Mouse (Mus musculus): ENCODE measurements around the gene Tesk1.

Gene Tesk1

GRCm38 (mm10) chr4:43418973-43419656, 22.6 kb upstream of the Tesk1 start:
- in situ Hi-C loops (cut with MboI, MseI): loop anchor here (5.0 kb wide), 1 partner anchor 157 kb away; no protein-coding TSS in a partner anchor

GRCm38 (mm10) chr4:43419801-43420281, 21.9 kb upstream of the Tesk1 start:
- in situ Hi-C loops (cut with MboI, MseI): loop anchor here (5.0 to 10.0 kb wide), 3 partner anchors 158 to 375 kb away; partner anchors contain the start of genes Fam214b, Hint2 and Spag8

DNA sequence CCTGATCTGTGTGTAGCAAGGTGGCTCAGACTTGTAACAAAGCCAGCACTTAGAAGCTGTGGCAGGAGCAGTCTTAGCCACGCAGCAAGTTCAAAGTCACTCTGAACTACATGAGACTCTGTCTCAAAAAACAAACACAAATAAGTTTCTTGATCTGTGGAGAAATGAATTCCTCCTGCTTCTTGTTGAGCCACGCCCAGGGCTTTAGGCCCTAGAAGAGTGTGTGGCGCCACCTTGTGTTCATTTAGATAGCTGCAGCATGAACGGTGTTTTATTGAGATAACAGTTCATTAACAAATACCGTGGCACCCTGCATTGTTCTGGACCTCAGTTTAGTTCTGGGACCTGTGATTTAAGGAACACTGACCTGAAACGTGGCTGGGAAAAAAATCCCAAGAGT, 21.4 kb upstream of the Tesk1 start:
- in situ Hi-C loops (cut with MboI, MseI): loop anchor here (10.0 kb wide), 2 partner anchors 234 to 376 kb away; partner anchors contain the start of genes Fam214b, Hint2 and Spag8

DNA sequence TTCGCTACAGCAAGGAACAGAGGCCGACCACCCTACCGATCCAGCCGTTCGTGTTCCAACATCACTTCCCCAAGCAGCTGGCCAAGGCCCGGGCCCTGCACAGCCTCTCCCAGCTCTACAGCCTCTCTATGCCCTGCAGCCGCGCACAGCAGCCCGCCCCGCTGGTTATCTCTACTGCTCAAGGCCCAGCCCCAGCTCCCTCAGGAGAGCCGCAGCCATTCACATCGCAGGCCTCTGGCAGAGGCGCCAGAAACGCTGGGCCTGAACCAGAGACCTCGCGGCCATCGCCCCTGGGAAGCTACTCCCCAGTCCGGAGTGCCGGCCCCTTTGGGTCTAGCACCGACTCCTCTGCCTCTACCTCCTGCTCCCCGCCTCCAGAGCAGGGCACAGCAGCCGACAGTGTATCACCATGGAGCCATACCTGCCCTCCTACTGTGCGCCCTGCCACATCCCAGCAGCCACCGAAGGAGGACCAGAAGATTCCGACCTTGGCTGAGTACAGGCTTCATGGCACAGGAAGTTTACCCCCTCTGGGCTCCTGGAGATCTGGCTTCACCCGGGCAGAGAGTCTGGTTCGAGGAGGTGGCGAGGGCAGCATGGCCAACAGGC, 20.0 kb upstream of the Tesk1 start:
- in situ Hi-C loops (cut with MboI, MseI): loop anchor here (10.0 kb wide), 2 partner anchors 233 to 377 kb away; partner anchors contain the start of genes Fam214b, Hint2 and Spag8

- in situ Hi-C loops (cut with MboI, MseI): loop anchor here (10.0 kb wide), 2 partner anchors 231 to 379 kb away; partner anchors contain the start of genes Fam214b, Hint2 and Spag8
These were observed 18.3 kb upstream of the Tesk1 start for GRCm38 (mm10) chr4:43423267-43423934.

GRCm38 (mm10) chr4:43424072-43424471, 17.7 kb upstream of the Tesk1 start:
- in situ Hi-C loops (cut with MboI, MseI): loop anchor here (10.0 kb wide), 2 partner anchors 231 to 379 kb away; partner anchors contain the start of genes Fam214b, Hint2 and Spag8

GRCm38 (mm10) chr4:43425197-43425596, 16.5 kb upstream of the Tesk1 start:
- in situ Hi-C loops (cut with MboI, MseI): loop anchor here (10.0 kb wide), 2 partner anchors 230 to 380 kb away; partner anchors contain the start of genes Fam214b, Hint2 and Spag8

- in situ Hi-C loops (cut with MboI, MseI): loop anchor here (10.0 kb wide), 2 partner anchors 229 to 381 kb away; partner anchors contain the start of genes Fam214b, Hint2 and Spag8
These were observed 15.9 kb upstream of the Tesk1 start for GRCm38 (mm10) chr4:43425648-43426380.

DNA sequence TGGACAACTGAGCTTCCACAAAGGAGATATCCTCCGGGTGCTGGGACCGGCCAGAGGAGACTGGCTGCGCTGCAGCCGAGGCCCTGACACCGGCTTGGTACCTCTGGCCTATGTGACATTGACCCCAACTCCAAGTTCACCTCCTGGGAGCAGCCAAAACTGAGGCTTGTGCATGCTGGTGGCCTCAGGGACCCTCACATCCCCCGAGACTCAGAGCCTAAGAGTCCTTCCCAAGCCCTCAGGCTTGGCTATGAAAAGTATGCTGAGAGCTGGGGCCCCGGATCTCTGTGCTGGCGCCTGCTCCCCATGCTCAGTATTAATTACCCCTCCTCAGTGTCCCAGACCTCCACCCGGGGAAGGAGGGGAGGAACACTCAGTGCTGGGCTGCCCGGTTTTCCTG, 15.3 kb upstream of the Tesk1 start:
- in situ Hi-C loops (cut with MboI, MseI): loop anchor here (10.0 kb wide), 2 partner anchors 228 to 382 kb away; partner anchors contain the start of genes Fam214b, Hint2 and Spag8

DNA sequence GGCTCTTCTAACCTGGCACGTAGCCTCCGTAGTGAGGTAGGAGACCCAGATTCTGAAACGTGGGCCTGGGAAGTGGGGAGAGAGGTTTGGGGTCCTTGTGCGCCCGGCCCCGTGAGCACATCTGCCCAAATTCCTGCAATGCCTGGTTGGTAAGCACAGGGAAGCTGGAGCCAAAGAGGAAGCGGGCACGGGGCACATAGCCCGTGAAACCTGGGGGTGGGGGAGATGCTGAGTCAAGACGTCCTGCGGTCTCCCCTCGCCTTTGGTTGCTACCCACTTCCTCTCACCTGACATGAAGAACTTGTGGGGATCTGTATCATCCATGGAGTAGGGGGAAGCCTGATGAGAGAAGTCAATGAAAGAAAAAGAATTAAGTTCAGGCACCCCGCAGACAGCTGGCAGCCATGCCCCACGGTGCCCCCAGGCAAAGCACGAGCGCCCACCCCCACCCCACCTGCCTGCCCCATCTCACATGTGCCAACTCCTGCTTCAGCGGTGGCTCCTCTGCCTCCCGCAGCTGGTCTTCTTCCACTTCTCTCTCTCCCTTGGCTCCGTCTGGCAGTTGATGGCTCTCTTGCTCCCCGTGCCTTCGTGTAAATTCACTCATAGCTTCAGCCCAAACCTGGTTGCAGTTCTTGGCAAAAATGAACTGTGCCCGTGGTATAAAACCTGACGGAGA, 14.1 kb upstream of the Tesk1 start:
- in situ Hi-C loops (cut with MboI, MseI): loop anchor here (10.0 kb wide), 2 partner anchors 227 to 383 kb away; partner anchors contain the start of genes Fam214b, Hint2 and Spag8

- in situ Hi-C loops (cut with MboI, MseI): loop anchor here (10.0 kb wide), 2 partner anchors 226 to 384 kb away; partner anchors contain the start of genes Fam214b, Hint2 and Spag8
These were observed 13.4 kb upstream of the Tesk1 start for GRCm38 (mm10) chr4:43428180-43428861.

- in situ Hi-C loops (cut with MboI, MseI): loop anchor here (10.0 kb wide), 2 partner anchors 226 to 384 kb away; partner anchors contain the start of genes Fam214b, Hint2 and Spag8
These were observed 12.8 kb upstream of the Tesk1 start, which contains the start of gene Fam166b for GRCm38 (mm10) chr4:43428946-43429345. Gene Fam166b, minus strand, starts transcription at chr4:43429134.

- in situ Hi-C loops (cut with MboI, MseI): no loop called here
These were observed 10.0 kb upstream of the Tesk1 start for GRCm38 (mm10) chr4:43431690-43432089.

GRCm38 (mm10) chr4:43432832-43433231, 8.9 kb upstream of the Tesk1 start:
- in situ Hi-C loops (cut with MboI, MseI): no loop called here

DNA sequence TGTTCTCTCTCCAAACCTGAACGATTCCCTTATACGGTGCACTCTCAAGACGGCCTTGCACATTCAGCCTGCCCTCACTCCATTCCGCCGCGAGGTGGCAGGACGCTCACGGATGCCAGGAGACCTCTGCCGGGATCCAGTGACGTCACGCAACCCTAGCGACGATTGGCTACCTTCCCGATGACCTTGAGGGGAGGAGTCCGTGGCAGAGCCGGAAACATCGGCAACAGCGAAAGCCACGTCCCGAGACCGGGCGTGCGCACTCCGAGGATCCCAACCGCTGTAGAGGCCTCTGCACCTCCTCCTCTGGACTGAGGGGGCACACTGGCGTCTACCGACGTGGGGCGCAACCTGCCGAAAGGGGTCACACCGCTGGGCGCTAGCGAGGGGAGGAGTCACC, 305 bp downstream of the Tesk1 start:
- in situ Hi-C loops (cut with MboI, MseI): loop anchor here (5.0 kb wide), 1 partner anchor 40 kb away; the partner anchor contains the start of gene Sit1

- in situ Hi-C loops (cut with MboI, MseI): loop anchor here (5.0 kb wide), 1 partner anchor 40 kb away; the partner anchor contains the start of gene Sit1
These were observed 970 bp downstream of the Tesk1 start for GRCm38 (mm10) chr4:43442456-43443361.

DNA sequence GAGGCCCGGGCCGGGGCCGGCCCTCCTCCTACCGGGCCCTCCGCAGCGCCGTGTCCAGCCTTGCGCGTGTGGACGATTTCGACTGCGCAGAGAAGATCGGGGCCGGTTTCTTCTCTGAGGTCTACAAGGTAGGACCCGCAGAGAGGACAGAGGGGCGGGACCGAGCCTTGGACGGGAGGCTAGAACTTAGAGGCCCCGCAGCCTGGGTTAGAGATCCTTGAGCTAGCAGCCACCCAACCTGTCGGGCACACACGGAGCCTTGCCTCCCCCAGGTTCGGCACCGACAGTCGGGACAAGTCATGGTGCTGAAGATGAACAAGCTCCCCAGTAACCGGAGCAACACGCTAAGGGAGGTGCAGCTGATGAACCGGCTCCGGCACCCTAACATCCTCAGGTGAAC, 1.8 kb downstream of the Tesk1 start:
- in situ Hi-C loops (cut with MboI, MseI): loop anchor here (5.0 kb wide), 1 partner anchor 39 kb away; the partner anchor contains the start of gene Sit1

DNA sequence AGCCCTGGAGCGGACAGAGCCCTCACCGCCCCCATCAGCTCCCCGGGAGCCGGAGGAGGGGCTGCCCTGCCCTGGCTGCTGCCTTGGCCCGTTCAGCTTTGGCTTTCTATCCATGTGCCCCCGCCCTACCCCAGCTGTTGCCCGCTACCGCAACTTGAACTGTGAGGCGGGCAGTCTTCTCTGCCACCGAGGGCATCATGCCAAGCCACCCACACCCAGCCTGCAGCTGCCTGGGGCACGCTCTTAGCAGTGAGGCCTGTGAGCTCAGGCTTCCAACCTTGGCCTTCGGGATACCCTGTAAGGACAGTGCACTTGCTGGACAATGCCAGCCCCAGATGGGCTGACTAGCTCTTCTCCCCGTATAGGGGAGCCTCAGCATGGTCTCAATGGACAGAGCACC, 5.5 kb downstream of the Tesk1 start:
- in situ Hi-C loops (cut with MboI, MseI): no loop called here

All from regulatory T cell (primary cell).